Mouse (Mus musculus) bone marrow, adult 2 months (tissue): Measurements from ENCODE around the gene Cd180.

Source experiments
- CTCF ChIP-seq: fragments of 200-500 bp; IDR thresholded peaks from 2 replicates; pipeline ENCODE4 v1.5.1; 2011; ENCODE audit warnings: low read length, control low read depth; ENCODE audit not compliant: control insufficient read depth, insufficient read depth
- POLR2A ChIP-seq: fragments of 200-500 bp; IDR thresholded peaks from 2 replicates; pipeline ENCODE4 v1.6.1; 2011; ENCODE audit warnings: low read depth, mild to moderate bottlenecking, control low read depth, low read length, borderline replicate concordance; ENCODE audit not compliant: control insufficient read depth

DNA sequence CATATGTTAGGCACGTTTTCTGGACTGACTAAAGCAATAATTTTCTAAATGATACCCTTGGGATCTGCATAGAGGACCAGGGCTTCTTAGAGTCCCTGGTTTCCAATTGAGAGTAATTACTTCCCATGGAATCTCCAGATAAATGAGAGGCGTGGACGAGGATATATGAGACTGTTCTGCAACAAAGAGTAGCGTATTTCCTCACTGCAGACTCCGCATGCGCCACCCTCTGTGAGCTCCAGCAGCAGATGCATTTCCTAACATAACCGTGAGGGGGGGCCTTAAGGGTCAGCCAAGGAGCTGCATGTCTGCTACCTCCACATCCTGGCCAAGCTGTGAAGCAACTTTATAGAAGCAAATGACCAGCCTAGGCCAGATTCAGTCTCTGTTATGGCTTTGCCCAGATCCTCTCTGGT, 81.4 kb downstream of the Cd180 start:
- TF ChIP-seq CTCF (no peak), POLR2A (no peak)
